Mouse (Mus musculus) v-Abl transformed pro-B cells (cell line): ENCODE results near the gene Rfc3.
"Not testable (repeated sequence)": the region's sequence is repeated elsewhere in the genome, so short reads cannot be mapped to it uniquely, and the experiment has no call there.

ENCODE experiments used
- in situ Hi-C, 2 experiments: fragments of 400-800 bp; cut with MboI; formaldehyde crosslinking; loops; one replicate each; pipeline ENCODE4 v1.15.1; 2025; ENCODE audit not compliant: unreplicated experiment in 2 of 2

The Rfc3 gene

GRCm38 (mm10) chr5:151650700-151651410 is at the start of gene Rfc3:
Rfc3 (minus strand) TSS chr5:151651242.
- in situ Hi-C loops: no loop called here

GRCm38 (mm10) chr5:151693636-151694035 is 42.6 kb upstream of the Rfc3 start:
- in situ Hi-C loops: not testable (repeated sequence)

GRCm38 (mm10) chr5:151686606-151687525 is 35.8 kb upstream of the Rfc3 start:
- in situ Hi-C loops: no loop called here

GRCm38 (mm10) chr5:151662207-151662606 is 11.2 kb upstream of the Rfc3 start:
- in situ Hi-C loops: no loop called here

GRCm38 (mm10) chr5:151651411-151651784 is 356 bp upstream of the Rfc3 start:
- in situ Hi-C loops: no loop called here

- in situ Hi-C loops: no loop called here
Measured at GRCm38 (mm10) chr5:151644845-151645244, 6.2 kb downstream of the Rfc3 start.

GRCm38 (mm10) chr5:151642867-151643266 is 8.2 kb downstream of the Rfc3 start:
- in situ Hi-C loops: no loop called here

GRCm38 (mm10) chr5:151642102-151642501 is 8.9 kb downstream of the Rfc3 start:
- in situ Hi-C loops: no loop called here

GRCm38 (mm10) chr5:151605921-151606320 is 45.1 kb downstream of the Rfc3 start, which contains the start of gene Vmn2r18:
Vmn2r18 (minus strand) TSS chr5:151606021.
- in situ Hi-C loops: no loop called here

GRCm38 (mm10) chr5:151601696-151602095 is 49.3 kb downstream of the Rfc3 start:
- in situ Hi-C loops: no loop called here
